ENCODE assay signal across 18 mouse cellular contexts in the genomic region with DNA sequence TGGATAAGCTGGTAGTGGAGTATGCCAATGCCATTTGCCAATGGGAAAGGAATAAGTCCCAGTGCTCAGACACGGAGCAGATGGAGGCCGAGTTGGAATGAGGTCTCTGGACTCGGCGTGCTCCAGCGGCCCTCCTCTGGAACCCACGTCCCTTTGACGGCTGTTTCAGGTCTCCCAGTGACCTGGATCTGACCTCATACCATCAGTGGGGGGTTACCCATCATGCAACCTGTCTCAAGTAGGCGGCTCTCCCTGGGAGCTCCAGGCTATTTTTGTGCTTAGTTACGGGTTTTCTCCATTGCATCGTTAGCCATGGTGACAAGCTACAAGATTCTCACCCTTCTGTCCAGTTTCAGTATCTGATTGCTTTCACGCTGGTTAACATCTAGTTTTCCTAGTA. TPM values are rescaled to one million over a fixed set of nuclear protein-coding genes. Genes with fewer than 3 reads are reported as not detected.
DNase-seq lines count a peak whose midpoint lies in the region; ATAC-seq and TF ChIP-seq lines count a peak whose summit lies in the region.
"Had no signal": no experiment of that assay in that cellular context is flagged by ENCODE, and none has a peak within 500 bp of the region (broad histone marks: within the 10 kb centered on the region; RNA-seq: fewer than 3 reads in every experiment).

No protein-coding gene starts in this region.

- peaks cover 46% of the 10 kb centered on the region for H3K4me1 ChIP-seq in heart, embryonic 16.5 days (ENCODE audit: control insufficient read depth, insufficient read depth, low read length)
- H3K4me1 ChIP-seq in midbrain, embryonic 11.5 days (ENCODE audit: control insufficient read depth, insufficient read depth, low read length), result no peaks in the 10 kb centered on the region
- no peaks in the 10 kb centered on the region for H3K4me1 ChIP-seq in midbrain, embryonic 14.5 days (ENCODE audit: control insufficient read depth, insufficient read depth, low read length)
- H3K4me1 ChIP-seq in midbrain, postnatal 0 days (ENCODE audit: insufficient read depth, low read length), result no peaks in the 10 kb centered on the region
- H3K4me1 ChIP-seq: embryonic facial prominence, embryonic 15.5 days had no signal

- intact Hi-C loops in heart, postnatal 10 days (cut with DNase I), result no loop called here

- 41% methylated on average over 11 of the region's 11 CpGs for WGBS in heart, embryonic 16.5 days
- 86% methylated on average over 11 of the region's 11 CpGs for WGBS in midbrain, embryonic 11.5 days
- 73% methylated on average over 11 of the region's 11 CpGs for WGBS in midbrain, embryonic 14.5 days
- WGBS in midbrain, postnatal 0 days, result 75% methylated on average over 11 of the region's 11 CpGs

- DNase-seq in cerebellum, adult 11-12 months, result no peak
- DNase-seq in heart, postnatal 10 days, result no peak
- DNase-seq in midbrain, embryonic 11.5 days (ENCODE audit: low spot score, missing footprints), result peak; percentile 56
- DNase-seq in midbrain, embryonic 14.5 days, result no peak
- DNase-seq in midbrain, postnatal 0 days (ENCODE audit: low spot score), result no peak
- DNase-seq: adrenal gland, adult 8-10 months; kidney, postnatal 14 days; lung, postnatal 10 days; right cerebral cortex, postnatal 4 days; thymus, adult 2 months had no signal

- no peak overlapping the region; the same call in 1 of the 2 replicates for H3K9ac ChIP-seq in heart, embryonic 16.5 days (ENCODE audit: low read length)
- no peak overlapping the region for H3K9ac ChIP-seq in midbrain, embryonic 11.5 days (ENCODE audit: low read length)
- no peak overlapping the region for H3K9ac ChIP-seq in midbrain, embryonic 14.5 days (replicated peaks; ENCODE audit: low read length)
- H3K9ac ChIP-seq in midbrain, postnatal 0 days (replicated peaks; ENCODE audit: low read length, poor library complexity, severe bottlenecking), result no peak overlapping the region
- H3K9ac ChIP-seq: embryonic facial prominence, embryonic 15.5 days; forebrain, embryonic 12.5 days; liver, embryonic 14.5 days had no signal

- H3K4me3 ChIP-seq in heart, embryonic 16.5 days (ENCODE audit: low read length), result peak overlapping the region; percentile 23
- H3K4me3 ChIP-seq in midbrain, embryonic 11.5 days (ENCODE audit: low read depth, low read length), result no peak overlapping the region
- no peak overlapping the region for H3K4me3 ChIP-seq in midbrain, embryonic 14.5 days (replicated peaks; ENCODE audit: low read depth, low read length)
- no peak overlapping the region for H3K4me3 ChIP-seq in midbrain, postnatal 0 days (ENCODE audit: low read depth, low read length)
- H3K4me3 ChIP-seq: embryonic facial prominence, embryonic 15.5 days; forebrain, embryonic 12.5 days had no signal

- peaks cover 7% of the 10 kb centered on the region for H3K36me3 ChIP-seq in heart, embryonic 16.5 days (ENCODE audit: control insufficient read depth, insufficient read depth)
- H3K36me3 ChIP-seq in midbrain, embryonic 11.5 days (ENCODE audit: control insufficient read depth, insufficient read depth, low read length), result peaks cover 16% of the 10 kb centered on the region
- peaks cover 64% of the 10 kb centered on the region for H3K36me3 ChIP-seq in midbrain, embryonic 14.5 days (ENCODE audit: control insufficient read depth, insufficient read depth, low read length)
- peaks cover 19% of the 10 kb centered on the region for H3K36me3 ChIP-seq in midbrain, postnatal 0 days (ENCODE audit: insufficient read depth, low read length)

- 0 out of 2 replicates have a peak, but pooled peaks have one; percentile 22 for ATAC-seq in cerebellum, adult (ENCODE audit: insufficient number of reproducible peaks, low FRiP score, low TSS enrichment)
- no peak for ATAC-seq in heart, embryonic 16.5 days (replicated peaks; ENCODE audit: extremely low read depth, insufficient read depth, low FRiP score)
- ATAC-seq in midbrain, embryonic 11.5 days (ENCODE audit: low FRiP score), result no peak
- ATAC-seq in midbrain, embryonic 14.5 days (ENCODE audit: low FRiP score, low TSS enrichment), result no peak
- no peak for ATAC-seq in midbrain, postnatal 0 days (ENCODE audit: low FRiP score)
- no peak for ATAC-seq in CD4-positive, CD25-positive, alpha-beta regulatory T cell, adult 4 months
- ATAC-seq: intestine, postnatal 0 days had no signal

- no peaks in the 10 kb centered on the region for H3K9me3 ChIP-seq in heart, embryonic 16.5 days (replicated peaks; ENCODE audit: control insufficient read depth, low read length)
- H3K9me3 ChIP-seq in midbrain, embryonic 11.5 days (ENCODE audit: control insufficient read depth, low read length), result no peaks in the 10 kb centered on the region
- H3K9me3 ChIP-seq in midbrain, embryonic 14.5 days (ENCODE audit: control insufficient read depth, low read length), result no peaks in the 10 kb centered on the region
- no peaks in the 10 kb centered on the region for H3K9me3 ChIP-seq in midbrain, postnatal 0 days (ENCODE audit: low read length)
- H3K9me3 ChIP-seq: embryonic facial prominence, embryonic 15.5 days; forebrain, embryonic 12.5 days had no signal

- peak overlapping the region; percentile 55 for H3K4me2 ChIP-seq in heart, embryonic 16.5 days (ENCODE audit: low read depth, low read length)
- no peak overlapping the region for H3K4me2 ChIP-seq in midbrain, embryonic 11.5 days
- H3K4me2 ChIP-seq in midbrain, embryonic 14.5 days (ENCODE audit: low read length), result no peak overlapping the region
- H3K4me2 ChIP-seq in midbrain, postnatal 0 days (ENCODE audit: low read depth, low read length, poor library complexity, severe bottlenecking), result no peak overlapping the region
- H3K4me2 ChIP-seq: embryonic facial prominence, embryonic 15.5 days; forebrain, embryonic 12.5 days had no signal

- TF ChIP-seq CTCF in midbrain, postnatal 0 days (IDR thresholded peaks at IDR 0.05), result no peak

- H3K27ac ChIP-seq in heart, embryonic 16.5 days (ENCODE audit: low read length), result peak overlapping the region; percentile 47
- H3K27ac ChIP-seq in midbrain, embryonic 11.5 days (ENCODE audit: low read depth, low read length), result no peak overlapping the region
- H3K27ac ChIP-seq in midbrain, embryonic 14.5 days (replicated peaks; ENCODE audit: low read depth, low read length), result no peak overlapping the region
- H3K27ac ChIP-seq in midbrain, postnatal 0 days (ENCODE audit: low read depth, low read length), result 0 out of 2 replicates have a peak overlapping the region, but pooled peaks have one; percentile 0
- H3K27ac ChIP-seq: embryonic facial prominence, embryonic 15.5 days; forebrain, embryonic 12.5 days; liver, embryonic 14.5 days had no signal

- H3K27me3 ChIP-seq in heart, embryonic 16.5 days (ENCODE audit: control insufficient read depth, insufficient read depth, low read length), result no peaks in the 10 kb centered on the region
- H3K27me3 ChIP-seq in midbrain, embryonic 11.5 days (ENCODE audit: control insufficient read depth, insufficient read depth, low read length), result no peaks in the 10 kb centered on the region
- H3K27me3 ChIP-seq in midbrain, embryonic 14.5 days (ENCODE audit: control insufficient read depth, insufficient read depth, low read length), result no peaks in the 10 kb centered on the region
- no peaks in the 10 kb centered on the region for H3K27me3 ChIP-seq in midbrain, postnatal 0 days (ENCODE audit: insufficient read depth, low read length)
- H3K27me3 ChIP-seq: embryonic facial prominence, embryonic 15.5 days; forebrain, embryonic 12.5 days had no signal

RNA-seq across cellular contexts. Expression of gene Rlbp1, which starts 26.8 kb away (rescaled TPM):
- 0.12 and 0.29 TPM in 2 replicates for polyA plus RNA-seq in heart, embryonic 16.5 days (2015; fragmentation: Nextera tagmentation; extraction: Ambion mirVana)
- not detected for total RNA-seq in heart, postnatal 10 days (2021)
- 0.52 and 0.63 TPM in 2 replicates for polyA plus RNA-seq in midbrain, embryonic 11.5 days (2014; fragmentation: Nextera tagmentation; extraction: Ambion mirVana)
- polyA plus RNA-seq in midbrain, embryonic 14.5 days (2014; fragmentation: Nextera tagmentation; extraction: Ambion mirVana), result 9.2 TPM in 2 replicates
- 7.4 and 8.4 TPM in 2 replicates for total RNA-seq in midbrain, postnatal 0 days (2014; rRNA removed)
- polyA plus RNA-seq in midbrain, postnatal 0 days (2015; fragmentation: Nextera tagmentation; extraction: Ambion mirVana), result 7.4 and 10.6 TPM in 2 replicates
- polyA plus RNA-seq in CD4-positive, CD25-positive, alpha-beta regulatory T cell, adult 4 months (2017; shearing (Covaris generic)), result not detected
- total RNA-seq: gastrocnemius, postnatal 4 days had no signal

RNA-seq across cellular contexts. Expression of gene Fanci, which starts 31.7 kb away (rescaled TPM):
- 8.2 and 8.8 TPM in 2 replicates for polyA plus RNA-seq in heart, embryonic 16.5 days (2015; fragmentation: Nextera tagmentation; extraction: Ambion mirVana)
- 1 to 10 TPM; 2.3 to 2.4 TPM for total RNA-seq in heart, postnatal 10 days (2021)
- 18.7 and 20.2 TPM in 2 replicates for polyA plus RNA-seq in midbrain, embryonic 11.5 days (2014; fragmentation: Nextera tagmentation; extraction: Ambion mirVana)
- 1.6 and 3.1 TPM in 2 replicates for polyA plus RNA-seq in midbrain, embryonic 14.5 days (2014; fragmentation: Nextera tagmentation; extraction: Ambion mirVana)
- 1.2 and 4.4 TPM in 2 replicates for total RNA-seq in midbrain, postnatal 0 days (2014; rRNA removed)
- polyA plus RNA-seq in midbrain, postnatal 0 days (2015; fragmentation: Nextera tagmentation; extraction: Ambion mirVana), result 0.66 and 1.1 TPM in 2 replicates
- 1 to 10 TPM; 4.4 to 7.9 TPM for polyA plus RNA-seq in CD4-positive, CD25-positive, alpha-beta regulatory T cell, adult 4 months (2017; shearing (Covaris generic))

Comparison
In these comparisons a context has a peak if more than half of its experiments do, and no peak if none do; other contexts are left out.
1. H3K27ac ChIP-seq: peak in heart, embryonic 16.5 days (single experiment) and midbrain, postnatal 0 days (single experiment); none in midbrain, embryonic 11.5 days (single experiment) and midbrain, embryonic 14.5 days (single experiment).